Mouse (Mus musculus) MEL (cell line): ENCODE results near the gene Fhad1. TPM values are rescaled to one million over a fixed set of nuclear protein-coding genes. Genes with fewer than 3 reads are reported as not detected.

Experiments used
- DNase-seq: peaks from one replicate; pipeline ENCODE4 v3.0.0; 2011; ENCODE audit warnings: low read depth, low spot score
- H3K27ac ChIP-seq: 2 replicates; pipeline ENCODE4 v1.5.1; 2012; ENCODE audit warnings: low read depth, mild to moderate bottlenecking, control low read depth, low read length, moderate library complexity; ENCODE audit not compliant: control insufficient read depth
- H3K27me3 ChIP-seq, 2 experiments: fragments of 150-350 bp in 1 of 2; sonication (generic) in 1 of 2; 2 replicates each; pipeline ENCODE4 v1.6.1; 2012; ENCODE audit warnings: low read length in 2 of 2, mild to moderate bottlenecking in 2 of 2, improper control_type of control experiment in 1 of 2, moderate library complexity in 1 of 2; ENCODE audit not compliant: insufficient read depth in 2 of 2, control insufficient read depth in 1 of 2
- H3K36me3 ChIP-seq, 2 experiments: 2 replicates each; pipeline ENCODE4 v1.6.1; 2012 to 2014; ENCODE audit warnings: low read length in 2 of 2, improper control_type of control experiment in 1 of 2, inconsistent platforms in 1 of 2, mild to moderate bottlenecking in 1 of 2; ENCODE audit not compliant: insufficient read depth in 2 of 2, control insufficient read depth in 1 of 2
- H3K4me1 ChIP-seq, 2 experiments: fragments of 150-350 bp in 1 of 2; sonication (generic) in 1 of 2; 2 replicates each; pipeline ENCODE4 v1.6.1; 2012; ENCODE audit warnings: low read length in 2 of 2, improper control_type of control experiment in 1 of 2, mild to moderate bottlenecking in 1 of 2; ENCODE audit not compliant: insufficient read depth in 2 of 2, control insufficient read depth in 1 of 2
- H3K4me3 ChIP-seq, 2 experiments: fragments of 150-350 bp in 1 of 2; sonication (generic) in 1 of 2; 2 replicates each; pipeline ENCODE4 v1.5.1; 2012; ENCODE audit warnings: low read depth in 2 of 2, low read length in 2 of 2, mild to moderate bottlenecking in 2 of 2, moderate library complexity in 2 of 2, control low read depth in 1 of 2, improper control_type of control experiment in 1 of 2; ENCODE audit not compliant: control insufficient read depth in 1 of 2, insufficient read depth in 1 of 2
- H3K79me2 ChIP-seq: 2 replicates; pipeline ENCODE4 v1.6.1; 2012; ENCODE audit warnings: mild to moderate bottlenecking, low read length, moderate library complexity; ENCODE audit not compliant: control insufficient read depth, poor library complexity, insufficient read depth
- H3K9ac ChIP-seq: 2 replicates; pipeline ENCODE4 v1.6.1; 2012; ENCODE audit warnings: low read depth, mild to moderate bottlenecking, control low read depth, low read length, moderate library complexity; ENCODE audit not compliant: control insufficient read depth, poor library complexity, severe bottlenecking
- H3K9me3 ChIP-seq: fragments of 150-350 bp; sonication (generic); replicated peaks from 2 replicates; pipeline ENCODE4 v1.6.1; 2012; ENCODE audit warnings: mild to moderate bottlenecking, low read length, improper control_type of control experiment, moderate library complexity; ENCODE audit not compliant: insufficient read depth
- E2F4 ChIP-seq: IDR thresholded peaks from 2 replicates; pipeline ENCODE4 v1.6.1; 2011; ENCODE audit warnings: low read depth, low read length, improper control_type of control experiment, borderline replicate concordance
- ETS1 ChIP-seq: IDR thresholded peaks from 2 replicates; pipeline ENCODE4 v1.6.1; 2012; ENCODE audit warnings: low read depth, mild to moderate bottlenecking, inconsistent platforms, low read length, improper control_type of control experiment, moderate library complexity
- JUND ChIP-seq: IDR thresholded peaks from 2 replicates; pipeline ENCODE4 v1.6.1; 2011; ENCODE audit warnings: low read depth, mild to moderate bottlenecking, improper control_type of control experiment, low read length
- MAX ChIP-seq: IDR thresholded peaks from 2 replicates; pipeline ENCODE4 v1.6.1; 2011; ENCODE audit warnings: low read length, improper control_type of control experiment
- MAZ ChIP-seq: IDR thresholded peaks from 2 replicates; pipeline ENCODE4 v1.6.1; 2012; ENCODE audit warnings: low read depth, mild to moderate bottlenecking, inconsistent platforms, low read length, improper control_type of control experiment
- MEF2A ChIP-seq: IDR thresholded peaks from 2 replicates; pipeline ENCODE4 v1.6.1; 2014; ENCODE audit warnings: low read depth, mild to moderate bottlenecking, inconsistent platforms, low read length, improper control_type of control experiment; ENCODE audit not compliant: poor library complexity, insufficient replicate concordance, severe bottlenecking; ENCODE audit errors: extremely low read depth
- MXI1 ChIP-seq: IDR thresholded peaks from 2 replicates; pipeline ENCODE4 v1.6.1; 2011; ENCODE audit warnings: mild to moderate bottlenecking, low read depth, low read length, improper control_type of control experiment
- MYC ChIP-seq: IDR thresholded peaks from 2 replicates; pipeline ENCODE4 v1.6.1; 2011; ENCODE audit warnings: low read depth, mild to moderate bottlenecking, low read length, improper control_type of control experiment, moderate library complexity
- NELFE ChIP-seq: IDR thresholded peaks from 2 replicates; pipeline ENCODE4 v1.6.1; 2011; ENCODE audit warnings: low read depth, low read length, improper control_type of control experiment
- NRF1 ChIP-seq: IDR thresholded peaks from 2 replicates; pipeline ENCODE4 v1.6.1; 2014; ENCODE audit warnings: low read depth, mild to moderate bottlenecking, inconsistent platforms, low read length, improper control_type of control experiment, moderate library complexity; ENCODE audit not compliant: poor library complexity, insufficient read depth, severe bottlenecking
- POLR2A ChIP-seq, 2 experiments: IDR thresholded peaks; 2 replicates each; pipeline ENCODE4 v1.6.1; 2011 to 2012; ENCODE audit warnings: low read length in 2 of 2, mild to moderate bottlenecking in 2 of 2, control low read depth in 1 of 2, improper control_type of control experiment in 1 of 2, low read depth in 1 of 2, moderate library complexity in 1 of 2; ENCODE audit not compliant: control insufficient read depth in 1 of 2, insufficient read depth in 1 of 2, poor library complexity in 1 of 2
- POLR2AphosphoS2 ChIP-seq: IDR thresholded peaks from 2 replicates; pipeline ENCODE4 v1.6.1; 2011; ENCODE audit warnings: low read length, improper control_type of control experiment
- RAD21 ChIP-seq: IDR thresholded peaks from 2 replicates; pipeline ENCODE4 v1.6.1; 2011; ENCODE audit warnings: mild to moderate bottlenecking, low read depth, low read length, improper control_type of control experiment
- SIN3A ChIP-seq: IDR thresholded peaks from 2 replicates; pipeline ENCODE4 v1.6.1; 2012; ENCODE audit warnings: low read length, improper control_type of control experiment, inconsistent platforms
- TCF12 ChIP-seq: IDR thresholded peaks from 2 replicates; pipeline ENCODE4 v1.6.1; 2014; ENCODE audit warnings: low read depth, mild to moderate bottlenecking, inconsistent platforms, low read length, improper control_type of control experiment, moderate library complexity
- USF2 ChIP-seq, 2 experiments: IDR thresholded peaks; 2 replicates each; pipeline ENCODE4 v1.6.1; 2011 to 2012; ENCODE audit warnings: improper control_type of control experiment in 2 of 2, low read length in 2 of 2, borderline replicate concordance in 1 of 2, inconsistent platforms in 1 of 2, low read depth in 1 of 2, mild to moderate bottlenecking in 1 of 2; ENCODE audit not compliant: insufficient read depth in 1 of 2
- ZKSCAN1 ChIP-seq: IDR thresholded peaks from 2 replicates; pipeline ENCODE4 v1.6.1; 2012; ENCODE audit warnings: low read depth, mild to moderate bottlenecking, inconsistent platforms, low read length, improper control_type of control experiment, moderate library complexity
- ZMIZ1 ChIP-seq: IDR thresholded peaks from 2 replicates; pipeline ENCODE4 v1.6.1; 2012; ENCODE audit warnings: low read depth, mild to moderate bottlenecking, inconsistent platforms, low read length, improper control_type of control experiment, moderate library complexity
- polyA plus RNA-seq, 2 experiments: library from polyadenylated mRNA; stranded (reverse) in 1 of 2; unstranded in 1 of 2; fragments of >175 nt in 1 of 2; fragments of >200 nt in 1 of 2; gene quantifications; 2 replicates each; pipeline versions ENCODE4 v1.2.1 to v1.2.4; 2012; ENCODE audit warnings: low replicate concordance in 2 of 2, low read depth in 1 of 2; ENCODE audit not compliant: insufficient read length in 2 of 2, insufficient read depth in 1 of 2, missing spikeins in 1 of 2
- total RNA-seq: library from RNA; depleted of rRNA; stranded (reverse); fragments of 300-350 nt; gene quantifications from 2 replicates; pipeline ENCODE4 v1.2.3, GENCODE M21; 2012

Fhad1 gene
- total and polyA plus RNA-seq, 3 experiments = not detected

DNA sequence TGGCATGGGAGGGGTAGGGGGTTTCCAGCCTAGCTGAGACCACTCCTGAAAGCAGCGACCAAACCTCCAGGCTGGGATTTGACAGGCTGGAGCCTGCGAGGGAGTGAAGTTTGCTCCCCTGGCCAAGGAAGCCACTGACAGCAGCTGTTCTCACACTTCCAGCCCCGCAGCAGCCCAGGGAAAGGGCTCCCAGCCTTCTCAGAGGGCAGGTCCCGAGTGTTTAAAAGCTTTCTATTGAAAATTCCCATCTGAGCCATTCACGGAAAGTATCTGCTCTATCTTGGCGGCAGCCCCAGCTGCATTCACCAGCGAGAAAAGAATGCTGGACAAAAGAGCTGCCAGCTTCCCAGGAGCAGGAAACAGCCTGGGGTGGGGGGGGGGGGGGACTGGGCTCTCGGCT lies 114.9 kb downstream of the Fhad1 start:
- H3K27ac ChIP-seq = no peak overlapping the region
- no peaks in the 10 kb centered on the region for H3K27me3 ChIP-seq
- TF ChIP-seq USF2 (IDR thresholded peaks at IDR 0.05; ENCODE audit: borderline replicate concordance in 1 of 2, insufficient read depth in 1 of 2, low read depth in 1 of 2, low read length in 2 of 2) (no peak), ETS1 (no peak), MEF2A (no peak), ZKSCAN1 (no peak), SIN3A (no peak), NELFE (no peak), MAZ (no peak), ZMIZ1 (no peak), POLR2AphosphoS2 (no peak), TCF12 (no peak), MYC (no peak), JUND (no peak), E2F4 (no peak), MXI1 (no peak), RAD21 (no peak), POLR2A (IDR thresholded peaks at IDR 0.05; ENCODE audit: control insufficient read depth in 1 of 2, insufficient read depth in 1 of 2, low read depth in 1 of 2, low read length in 2 of 2, poor library complexity in 1 of 2) (no peak), MAX (no peak), NRF1 (no peak)
- TF ChIP-seq, all 39 proteins: peak for 0
- Histone ChIP-seq H3K9me3 (no peaks in the 10 kb centered on the region), H3K4me1 (no peaks in the 10 kb centered on the region), H3K79me2 (no peaks in the 10 kb centered on the region), H3K9ac (no peak overlapping the region), H3K4me3 (no peak overlapping the region), H3K36me3 (no peaks in the 10 kb centered on the region)
- DNase-seq = no peak

- DNase-seq = no peak
- Histone ChIP-seq H3K27me3 (no peaks in the 10 kb centered on the region), H3K4me3 (no peak overlapping the region), H3K9ac (no peak overlapping the region), H3K9me3 (no peaks in the 10 kb centered on the region), H3K79me2 (no peaks in the 10 kb centered on the region), H3K4me1 (no peaks in the 10 kb centered on the region), H3K36me3 (no peaks in the 10 kb centered on the region), H3K27ac (no peak overlapping the region)
- TF ChIP-seq ETS1 = no peak
Observed at GRCm38 (mm10) chr4:141898905-141899304, 116.0 kb downstream of the Fhad1 start.
